Mouse (Mus musculus) lung, postnatal 0 days (tissue): ENCODE results near the gene Ttbk2.

Experiments used
- CTCF ChIP-seq: IDR thresholded peaks from 2 replicates; pipeline ENCODE4 v1.5.1; 2016; ENCODE audit warnings: antibody characterized with exemption, mild to moderate bottlenecking
- EP300 ChIP-seq: IDR thresholded peaks from 2 replicates; pipeline ENCODE4 v1.6.1; 2016; ENCODE audit warnings: antibody characterized with exemption, mild to moderate bottlenecking, control low read depth

DNA sequence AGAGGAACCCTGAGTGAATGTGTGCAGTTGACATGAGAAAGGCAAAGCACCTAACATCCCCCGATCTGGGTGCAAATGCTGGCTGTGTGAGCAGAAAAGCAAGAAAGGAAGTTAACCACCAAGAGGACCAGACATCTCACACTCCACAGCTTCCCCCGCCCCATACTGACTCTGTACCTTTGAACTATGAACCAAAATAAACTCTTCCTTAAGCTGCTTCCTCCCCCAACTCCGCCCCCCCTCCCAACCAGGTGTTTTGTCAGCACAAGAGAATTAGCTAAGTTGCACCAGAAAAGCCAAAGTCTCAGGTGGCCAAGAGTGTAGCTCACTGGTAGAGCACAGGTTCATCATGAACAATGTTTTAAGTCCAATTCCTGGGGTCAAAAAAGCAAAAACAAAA lies 2.7 kb upstream of the Ttbk2 start:
- TF ChIP-seq EP300 (no peak), CTCF (no peak)
